Mouse (Mus musculus) midbrain, postnatal 0 days (tissue): ENCODE measurements around the gene Hsph1. TPM values are rescaled to one million over a fixed set of nuclear protein-coding genes. Genes with fewer than 3 reads are reported as not detected.

Experiments
- ATAC-seq: fragments of 200-750 bp; cut with Nextera tagmentation; 2 replicates; pipeline ENCODE4 v1.8.0; 2017; ENCODE audit warnings: moderate number of reproducible peaks, mild to moderate bottlenecking, moderate TSS enrichment, moderate library complexity; ENCODE audit not compliant: low FRiP score
- DNase-seq: peaks from one replicate; pipeline ENCODE4 v3.0.0-alpha.2; 2015; ENCODE audit warnings: low spot score
- H3K27ac ChIP-seq: fragments of 300-500 bp; sonication (generic); 2 replicates; pipeline ENCODE4 v1.5.1; 2014; ENCODE audit warnings: low read depth, mild to moderate bottlenecking, low read length, mixed read lengths
- H3K27me3 ChIP-seq: fragments of 300-500 bp; sonication (generic); 2 replicates; pipeline ENCODE4 v1.6.1; 2014; ENCODE audit warnings: low read length, control low read depth, mixed read lengths; ENCODE audit not compliant: insufficient read depth
- H3K36me3 ChIP-seq: fragments of 300-500 bp; sonication (generic); 2 replicates; pipeline ENCODE4 v1.6.1; 2014; ENCODE audit warnings: low read length, control low read depth, mixed read lengths; ENCODE audit not compliant: insufficient read depth
- H3K4me1 ChIP-seq: fragments of 300-500 bp; sonication (generic); 2 replicates; pipeline ENCODE4 v1.6.1; 2014; ENCODE audit warnings: mild to moderate bottlenecking, control low read depth, antibody characterized with exemption, low read length, mixed read lengths; ENCODE audit not compliant: insufficient read depth
- H3K4me2 ChIP-seq: fragments of 300-500 bp; sonication (generic); 2 replicates; pipeline ENCODE4 v1.6.1; 2014; ENCODE audit warnings: low read depth, mild to moderate bottlenecking, low read length, mixed read lengths; ENCODE audit not compliant: poor library complexity, severe bottlenecking
- H3K4me3 ChIP-seq: fragments of 300-500 bp; sonication (generic); 2 replicates; pipeline ENCODE4 v1.5.1; 2014; ENCODE audit warnings: low read depth, mild to moderate bottlenecking, low read length, moderate library complexity
- H3K9ac ChIP-seq: fragments of 300-500 bp; sonication (generic); replicated peaks from 2 replicates; pipeline ENCODE4 v1.6.1; 2014; ENCODE audit warnings: mild to moderate bottlenecking, low read length, moderate library complexity, mixed read lengths; ENCODE audit not compliant: poor library complexity, severe bottlenecking
- H3K9me3 ChIP-seq: fragments of 300-500 bp; sonication (generic); 2 replicates; pipeline ENCODE4 v1.6.1; 2016; ENCODE audit warnings: low read length, control low read depth
- CTCF ChIP-seq: IDR thresholded peaks from 2 replicates; pipeline ENCODE4 v1.5.1; 2016; ENCODE audit warnings: antibody characterized with exemption, mild to moderate bottlenecking
- WGBS: fragments of 180-500 bp; shearing (Covaris S2); extraction: QIAGEN DNeasy Blood & Tissue Kit; methylation state at CpG from one replicate; pipeline ENCODE4 v1.1.7; 2014; 5-methylcytosine and 5-hydroxymethylcytosine counted together
- polyA plus RNA-seq: library from polyadenylated mRNA; unstranded; fragments of >200 nt; fragmentation: Nextera tagmentation; extraction: Ambion mirVana; gene quantifications from 2 replicates; pipeline ENCODE4 v1.2.1, GENCODE M21; 2015
- total RNA-seq: library from RNA; depleted of rRNA; stranded (reverse); fragments of >200 nt; gene quantifications from 2 replicates; pipeline ENCODE4 v1.2.3, GENCODE M21; 2014

Gene Hsph1
- total and polyA plus RNA-seq, 2 experiments from 2014 or later = 28.5 to 74.1 TPM

DNA sequence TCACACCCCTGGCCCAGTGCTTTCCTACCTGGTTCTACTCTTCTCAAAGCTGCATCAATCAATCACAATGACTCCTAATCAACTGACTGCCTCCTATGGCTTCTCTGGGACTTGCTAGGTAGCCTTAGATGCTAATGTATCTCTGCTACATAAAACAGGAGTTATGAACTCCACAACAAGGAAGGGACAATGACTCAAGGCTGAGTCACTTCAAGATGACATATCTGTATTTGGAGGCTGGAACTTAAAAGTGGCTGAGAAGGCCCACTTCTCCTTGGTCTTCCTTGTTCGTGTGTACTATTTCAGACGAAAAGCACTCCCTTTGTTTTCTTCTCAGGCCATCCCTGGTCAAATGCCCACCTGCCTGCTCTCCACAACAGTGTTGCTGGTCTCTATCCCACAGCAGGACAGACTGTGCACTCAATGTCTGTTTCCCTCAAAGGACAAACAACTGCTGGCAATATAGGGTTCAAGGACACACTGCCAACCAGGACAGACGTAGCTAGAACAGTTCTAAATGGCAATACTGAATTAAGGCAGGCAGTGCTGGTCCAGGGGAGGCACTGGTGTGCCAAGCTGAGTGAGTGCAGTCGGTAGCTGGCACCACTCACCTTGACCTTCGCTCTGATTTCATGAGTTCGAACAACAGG is 18.3 kb downstream of the Hsph1 start:
- no peak for ATAC-seq
- Histone ChIP-seq H3K9ac (no peak overlapping the region), H3K27ac (no peak overlapping the region), H3K9me3 (no peaks in the 10 kb centered on the region), H3K27me3 (no peaks in the 10 kb centered on the region), H3K4me1 (no peaks in the 10 kb centered on the region), H3K4me3 (no peak overlapping the region), H3K4me2 (no peak overlapping the region), H3K36me3 (peaks cover 55% of the 10 kb centered on the region)
- 92% methylated on average over 6 of the region's 6 CpGs for WGBS
- no peak for TF ChIP-seq CTCF
- DNase-seq = no peak

DNA sequence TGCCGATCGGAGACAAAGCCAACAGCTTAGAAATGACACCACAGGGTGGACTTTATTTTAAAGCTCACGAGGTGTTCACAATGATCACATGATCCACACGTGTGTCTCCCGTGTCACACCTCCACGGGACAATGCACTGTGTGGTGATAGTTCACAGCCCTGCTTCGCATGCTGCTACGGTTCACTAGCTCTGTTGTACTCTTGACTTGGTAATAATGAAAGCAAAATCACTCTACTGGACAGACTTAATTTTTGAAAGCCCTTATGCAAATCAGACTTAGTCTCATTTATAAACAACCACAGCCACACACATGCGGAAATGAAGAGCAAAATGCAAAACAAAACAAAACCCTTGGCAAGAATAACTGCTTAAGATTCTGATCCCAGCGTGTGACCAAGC is 19.4 kb downstream of the Hsph1 start:
- no peak overlapping the region for H3K27ac ChIP-seq
- no peak overlapping the region for H3K4me2 ChIP-seq
- no peak for ATAC-seq
- no peak overlapping the region for H3K4me3 ChIP-seq
- no peak for DNase-seq
- no peaks in the 10 kb centered on the region for H3K9me3 ChIP-seq
- peaks cover 53% of the 10 kb centered on the region for H3K36me3 ChIP-seq
- WGBS = 80% methylated on average over 10 of the region's 10 CpGs
- TF ChIP-seq CTCF = no peak
- H3K9ac ChIP-seq = no peak overlapping the region
- H3K4me1 ChIP-seq = no peaks in the 10 kb centered on the region
- H3K27me3 ChIP-seq = no peaks in the 10 kb centered on the region

DNA sequence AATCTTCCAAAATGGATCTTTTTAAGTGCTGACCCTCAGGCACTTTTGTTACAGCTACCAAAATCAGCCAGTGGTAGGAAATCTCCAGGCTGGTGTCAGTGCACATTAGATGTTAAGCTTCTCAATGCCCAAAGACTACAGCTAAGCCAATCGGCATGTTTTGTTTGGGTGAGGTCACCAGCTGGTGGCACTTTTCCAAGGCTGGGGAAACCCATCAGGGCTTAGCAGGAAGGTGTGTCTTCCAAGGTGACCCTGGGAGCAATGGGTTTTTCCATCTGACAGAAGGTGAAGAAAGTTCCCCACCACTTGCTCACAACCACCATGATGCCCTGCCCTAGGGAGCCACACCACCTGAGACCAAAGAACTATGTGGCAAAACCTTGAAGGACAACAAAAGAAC is 20.0 kb downstream of the Hsph1 start:
- H3K27me3 ChIP-seq = no peaks in the 10 kb centered on the region
- no peak overlapping the region for H3K27ac ChIP-seq
- WGBS = 71% methylated on average over 1 of the region's 1 CpGs
- no peak overlapping the region for H3K9ac ChIP-seq
- H3K4me2 ChIP-seq = no peak overlapping the region
- H3K4me1 ChIP-seq = no peaks in the 10 kb centered on the region
- DNase-seq (no peak), ATAC-seq (no peak)
- no peak overlapping the region for H3K4me3 ChIP-seq
- no peaks in the 10 kb centered on the region for H3K9me3 ChIP-seq
- peaks cover 48% of the 10 kb centered on the region for H3K36me3 ChIP-seq
- no peak for TF ChIP-seq CTCF

DNA sequence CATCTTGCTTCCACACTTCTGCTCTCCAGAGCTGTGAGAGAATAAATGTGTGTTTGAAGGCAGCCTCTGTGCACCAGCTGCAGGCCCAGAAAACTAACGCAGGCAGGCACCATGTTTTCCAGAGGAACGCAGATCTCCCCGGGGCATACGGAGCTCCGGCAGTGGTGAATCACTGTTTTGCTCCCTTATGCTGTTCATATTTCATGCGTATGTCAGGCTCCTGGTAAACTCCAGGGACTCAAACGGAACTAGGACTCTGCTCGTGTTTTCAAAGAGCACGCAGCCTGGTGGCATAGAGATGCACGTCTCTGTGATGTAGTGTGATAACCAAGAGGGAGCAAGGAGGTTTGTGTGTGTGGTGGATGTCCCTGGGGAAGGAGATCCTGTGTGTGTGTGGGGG is 23.4 kb downstream of the Hsph1 start:
- WGBS = 36% methylated on average over 10 of the region's 10 CpGs
- ATAC-seq (no peak), DNase-seq (peak; percentile 33)
- TF ChIP-seq CTCF = peak; percentile 25; the same call in 1 of the 2 replicates
- 0 out of 2 replicates have a peak overlapping the region, but pooled peaks have one; percentile 32 for H3K27ac ChIP-seq
- no peaks in the 10 kb centered on the region for H3K4me1 ChIP-seq
- H3K27me3 ChIP-seq = no peaks in the 10 kb centered on the region
- no peak overlapping the region for H3K9ac ChIP-seq
- H3K36me3 ChIP-seq = peaks cover 21% of the 10 kb centered on the region
- H3K9me3 ChIP-seq = no peaks in the 10 kb centered on the region
- H3K4me2 ChIP-seq = no peak overlapping the region
- H3K4me3 ChIP-seq = no peak overlapping the region

DNA sequence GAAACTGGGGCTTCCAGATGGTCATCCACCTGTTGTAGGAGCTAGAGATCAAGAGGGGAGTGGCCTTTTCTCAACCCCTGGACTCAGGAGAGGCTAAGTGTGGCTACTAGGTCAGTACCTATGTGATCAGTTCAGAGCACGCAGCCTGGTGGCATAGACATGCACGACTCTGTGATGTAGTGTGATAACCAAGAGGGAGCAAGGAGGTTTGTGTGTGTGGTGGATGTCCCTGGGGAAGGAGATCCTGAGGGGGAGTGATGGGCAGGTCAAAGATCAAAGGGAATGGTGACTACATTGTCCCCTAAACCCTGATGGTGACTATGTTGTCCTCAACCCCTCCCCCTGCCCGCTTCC is 24.0 kb downstream of the Hsph1 start:
- no peak for DNase-seq
- H3K27me3 ChIP-seq = no peaks in the 10 kb centered on the region
- H3K9ac ChIP-seq = no peak overlapping the region
- H3K27ac ChIP-seq = no peak overlapping the region
- H3K4me3 ChIP-seq = no peak overlapping the region
- TF ChIP-seq CTCF = no peak
- H3K36me3 ChIP-seq = peaks cover 15% of the 10 kb centered on the region
- H3K4me1 ChIP-seq = no peaks in the 10 kb centered on the region
- 88% methylated on average over 3 of the region's 3 CpGs for WGBS
- no peak overlapping the region for H3K4me2 ChIP-seq
- H3K9me3 ChIP-seq = no peaks in the 10 kb centered on the region
- ATAC-seq = no peak

DNA sequence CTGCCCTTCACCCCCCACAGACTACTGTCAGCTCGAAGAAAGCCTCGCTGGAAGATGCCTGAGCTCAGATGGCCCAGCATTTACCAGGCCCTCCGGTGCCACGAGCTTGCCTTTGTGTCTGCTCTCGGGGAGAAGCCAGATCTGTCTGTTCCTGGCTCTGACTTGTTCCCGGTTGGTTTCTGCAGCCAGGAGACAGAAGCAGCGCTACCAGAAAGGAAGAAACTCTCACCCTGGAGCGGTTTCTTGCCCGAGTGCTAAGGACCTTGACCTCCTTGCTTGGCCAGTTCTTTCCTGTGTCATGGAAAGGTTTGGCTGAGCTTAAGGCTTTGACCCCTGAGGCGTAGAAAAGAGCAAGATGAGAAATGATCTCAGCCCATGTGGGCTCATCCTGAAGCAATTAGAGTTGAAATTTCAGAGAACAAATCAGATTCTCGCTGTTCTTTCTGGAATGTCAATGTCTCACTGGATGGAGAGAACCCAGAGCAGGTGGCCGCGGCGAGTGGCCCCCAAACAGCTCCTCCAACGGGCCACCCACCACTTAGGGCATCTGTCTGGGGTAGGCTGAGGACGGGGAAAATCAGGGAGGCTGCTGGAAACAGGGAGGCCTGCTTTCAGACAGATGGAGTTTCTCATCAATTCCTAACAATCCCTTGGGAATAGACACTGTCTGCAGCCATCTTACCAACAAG is 24.6 kb downstream of the Hsph1 start:
- ATAC-seq = no peak
- H3K9me3 ChIP-seq = no peaks in the 10 kb centered on the region
- no peak overlapping the region for H3K4me2 ChIP-seq
- H3K27ac ChIP-seq = 0 out of 2 replicates have a peak overlapping the region, but pooled peaks have one; percentile 12
- DNase-seq = peak; percentile 58
- no peak overlapping the region for H3K4me3 ChIP-seq
- peaks cover 10% of the 10 kb centered on the region for H3K36me3 ChIP-seq
- no peaks in the 10 kb centered on the region for H3K27me3 ChIP-seq
- no peaks in the 10 kb centered on the region for H3K4me1 ChIP-seq
- 54% methylated on average over 16 of the region's 16 CpGs for WGBS
- H3K9ac ChIP-seq = no peak overlapping the region
- TF ChIP-seq CTCF = no peak
